In the genomic region with DNA sequence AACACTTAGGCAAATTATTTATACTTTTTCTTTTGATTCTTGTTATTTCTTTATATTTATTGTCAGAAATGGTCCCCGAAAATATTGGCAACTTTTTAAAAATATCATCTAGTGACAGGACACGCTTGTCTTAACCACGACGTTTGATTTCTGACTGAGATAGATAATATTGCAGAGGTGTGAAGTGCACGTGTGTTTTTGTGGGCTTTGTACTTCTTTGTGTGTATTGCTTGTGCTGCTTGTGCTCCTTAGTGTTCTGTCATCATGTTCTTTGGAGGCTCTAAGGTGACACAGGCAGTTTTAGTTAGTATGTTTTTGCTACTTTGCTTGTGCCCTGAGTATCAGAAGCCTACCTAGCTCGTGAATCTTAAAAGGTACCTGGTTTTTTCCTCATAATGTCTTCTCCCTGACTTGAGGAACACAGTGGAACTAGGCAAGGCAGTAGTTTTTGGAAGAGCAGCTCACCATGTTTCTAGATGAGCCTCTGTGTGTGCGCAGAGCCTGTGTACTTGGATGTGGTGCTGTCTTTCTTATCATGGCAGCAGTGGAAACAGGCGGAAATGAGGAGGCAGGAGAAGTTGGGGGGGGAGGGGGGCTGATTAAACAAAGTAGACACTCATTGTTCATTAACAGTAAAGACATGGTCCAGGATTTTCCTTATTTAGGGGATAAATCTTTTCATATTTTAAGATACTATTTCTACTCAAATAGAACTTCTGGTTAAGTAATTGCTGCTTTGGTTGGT, we compare ENCODE assay signal across 1 mouse cellular context.
TF ChIP-seq lines count a peak whose summit lies in the region.

No protein-coding gene starts in this region.

TF ChIP-seq in MEL, 35 proteins besides CTCF, POLR2A, EP300 and RAD21 (continued from another document):
- TF ChIP-seq CHD2 (IDR thresholded peaks at IDR 0.05; ENCODE audit: low read length) (no peak), MYB (IDR thresholded peaks at IDR 0.05; ENCODE audit: low read depth, low read length) (no peak), ETS1 (IDR thresholded peaks at IDR 0.05; ENCODE audit: low read depth, low read length) (peak; percentile 29; the same call in 1 of the 2 replicates), ZMIZ1 (IDR thresholded peaks at IDR 0.05; ENCODE audit: low read depth, low read length) (0 out of 2 replicates have a peak, but pooled peaks have one; percentile 26), MYC (IDR thresholded peaks at IDR 0.05; ENCODE audit: low read depth, low read length) (0 out of 2 replicates have a peak, but pooled peaks have one; percentile 18)
